Mouse (Mus musculus) liver, adult 2 months (tissue): ENCODE data around the gene Srl. TPM values are rescaled to one million over a fixed set of nuclear protein-coding genes. Genes with fewer than 3 reads are reported as not detected.

ENCODE experiments used
- DNase-seq: peaks from one replicate; pipeline ENCODE4 v3.0.0-alpha.2; 2011; ENCODE audit warnings: low read depth, low spot score; ENCODE audit errors: extremely low read depth
- H3K27ac ChIP-seq: fragments of 200-500 bp; replicated peaks from 2 replicates; pipeline ENCODE4 v1.5.1; 2012; ENCODE audit warnings: low read depth, mild to moderate bottlenecking, control low read depth, inconsistent platforms, low read length; ENCODE audit not compliant: insufficient read depth
- H3K27me3 ChIP-seq: fragments of 200-500 bp; 2 replicates; pipeline ENCODE4 v1.6.1; 2012; ENCODE audit warnings: mild to moderate bottlenecking, moderate library complexity, low read length, inconsistent platforms; ENCODE audit not compliant: control insufficient read depth, insufficient read depth
- H3K36me3 ChIP-seq: fragments of 200-500 bp; 2 replicates; pipeline ENCODE4 v1.6.1; 2012; ENCODE audit warnings: low read length, inconsistent platforms; ENCODE audit not compliant: control insufficient read depth, insufficient read depth
- H3K4me1 ChIP-seq: fragments of 200-500 bp; 2 replicates; pipeline ENCODE4 v1.6.1; 2011; ENCODE audit warnings: low read length; ENCODE audit not compliant: control insufficient read depth, insufficient read depth
- H3K4me3 ChIP-seq: fragments of 200-500 bp; 2 replicates; pipeline ENCODE4 v1.5.1; 2011; ENCODE audit warnings: low read depth, mild to moderate bottlenecking, control low read depth, low read length, moderate library complexity; ENCODE audit not compliant: insufficient read depth
- H3K79me2 ChIP-seq: fragments of 200-500 bp; 2 replicates; pipeline ENCODE4 v1.6.1; 2012; ENCODE audit warnings: inconsistent platforms, mild to moderate bottlenecking, low read length, moderate library complexity; ENCODE audit not compliant: control insufficient read depth, insufficient read depth
- H3K9ac ChIP-seq: fragments of 200-500 bp; 2 replicates; pipeline ENCODE4 v1.6.1; 2012; ENCODE audit warnings: low read depth, mild to moderate bottlenecking, control low read depth, inconsistent platforms, low read length
- CTCF ChIP-seq: fragments of 200-500 bp; IDR thresholded peaks from 2 replicates; pipeline ENCODE4 v1.5.1; 2011; ENCODE audit warnings: low read depth, low read length, control low read depth
- POLR2A ChIP-seq: fragments of 200-500 bp; IDR thresholded peaks from 2 replicates; pipeline ENCODE4 v1.6.1; 2011; ENCODE audit warnings: low read length, control low read depth; ENCODE audit not compliant: insufficient read depth; ENCODE audit errors: extremely low read depth
- WGBS: fragments of 180-500 bp; shearing (Covaris S2); methylation state at CpG from one replicate; pipeline ENCODE4 v1.1.7; 2018; 5-methylcytosine and 5-hydroxymethylcytosine counted together
- polyA plus RNA-seq: library from polyadenylated mRNA; depleted of rRNA; stranded (reverse); fragments of >200 nt; gene quantifications from 2 replicates; pipeline ENCODE4 v1.2.3, GENCODE M21; 2012
- total RNA-seq: library from RNA; depleted of rRNA; stranded (reverse); fragments of >200 nt; gene quantifications from 2 replicates; pipeline ENCODE4 v1.2.3, GENCODE M21; 2014

Gene Srl
- total and polyA plus RNA-seq, 2 experiments, result 0.50 to 2.1 TPM

- H3K4me3 ChIP-seq, result no peak overlapping the region
- H3K79me2 ChIP-seq, result no peaks in the 10 kb centered on the region
- 0 out of 2 replicates have a peak, but pooled peaks cover 1% of the 10 kb centered on the region for H3K4me1 ChIP-seq
- no peaks in the 10 kb centered on the region for H3K27me3 ChIP-seq
- no peak for DNase-seq
- H3K9ac ChIP-seq, result no peak overlapping the region
- 64% methylated on average over 3 of the region's 3 CpGs for WGBS
- no peaks in the 10 kb centered on the region for H3K36me3 ChIP-seq
- no peak overlapping the region for H3K27ac ChIP-seq
- no peak for TF ChIP-seq POLR2A
- TF ChIP-seq CTCF, result no peak
Observed at GRCm38 (mm10) chr16:4506181-4506580, 35.4 kb downstream of the Srl start.

- Histone ChIP-seq H3K27ac (no peak overlapping the region), H3K36me3 (no peaks in the 10 kb centered on the region), H3K4me3 (no peak overlapping the region), H3K27me3 (no peaks in the 10 kb centered on the region), H3K9ac (no peak overlapping the region), H3K4me1 (0 out of 2 replicates have a peak, but pooled peaks cover 1% of the 10 kb centered on the region), H3K79me2 (no peaks in the 10 kb centered on the region)
- TF ChIP-seq POLR2A (no peak), CTCF (no peak)
- WGBS, result 100% methylated on average over 1 of the region's 1 CpGs
- no peak for DNase-seq
Observed at GRCm38 (mm10) chr16:4503495-4503894, 38.1 kb downstream of the Srl start.

DNA sequence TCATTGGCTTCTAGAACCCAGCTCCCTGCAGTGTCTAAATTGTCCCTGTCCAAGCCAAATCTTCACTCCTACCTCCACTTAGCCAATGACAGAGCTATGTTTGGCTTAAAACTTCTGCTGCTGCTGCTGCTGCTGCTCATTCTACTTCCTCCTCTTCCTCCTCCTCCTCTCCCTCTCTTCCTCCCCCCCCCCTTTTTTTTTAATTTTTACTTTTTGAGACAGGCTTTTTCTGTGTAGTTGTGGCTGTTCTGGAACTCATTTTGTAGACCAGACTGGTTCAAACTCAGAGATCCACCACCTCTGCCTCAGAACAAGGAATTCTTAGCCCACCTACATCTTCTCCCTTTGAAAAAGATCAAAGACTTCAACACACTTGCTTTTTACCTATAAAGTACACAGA lies 39.0 kb downstream of the Srl start:
- H3K36me3 ChIP-seq, result no peaks in the 10 kb centered on the region
- no peak overlapping the region for H3K27ac ChIP-seq
- no peak for DNase-seq

GRCm38 (mm10) chr16:4501703-4502102 lies 39.9 kb downstream of the Srl start:
- H3K79me2 ChIP-seq, result no peaks in the 10 kb centered on the region
- WGBS, result 87% methylated on average over 3 of the region's 3 CpGs
- no peak for DNase-seq
- H3K36me3 ChIP-seq, result no peaks in the 10 kb centered on the region
- H3K4me3 ChIP-seq, result no peak overlapping the region
- TF ChIP-seq POLR2A (no peak), CTCF (no peak)
- H3K4me1 ChIP-seq, result 0 out of 2 replicates have a peak, but pooled peaks cover 1% of the 10 kb centered on the region
- H3K9ac ChIP-seq, result no peak overlapping the region
- H3K27ac ChIP-seq, result no peak overlapping the region
- H3K27me3 ChIP-seq, result no peaks in the 10 kb centered on the region

More for the DNA sequence above, 39.0 kb downstream of the Srl start:
- no peak overlapping the region for H3K4me3 ChIP-seq
- no peaks in the 10 kb centered on the region for H3K79me2 ChIP-seq
- H3K4me1 ChIP-seq, result 0 out of 2 replicates have a peak, but pooled peaks cover 1% of the 10 kb centered on the region
- H3K27me3 ChIP-seq, result no peaks in the 10 kb centered on the region
- TF ChIP-seq POLR2A (no peak), CTCF (no peak)
- H3K9ac ChIP-seq, result no peak overlapping the region

GRCm38 (mm10) chr16:4500598-4501385 lies 40.8 kb downstream of the Srl start:
- WGBS, result 77% methylated on average over 8 of the region's 8 CpGs
- TF ChIP-seq POLR2A (no peak), CTCF (no peak)
- Histone ChIP-seq H3K79me2 (no peaks in the 10 kb centered on the region), H3K4me1 (no peaks in the 10 kb centered on the region), H3K9ac (no peak overlapping the region), H3K4me3 (no peak overlapping the region), H3K27ac (no peak overlapping the region), H3K27me3 (no peaks in the 10 kb centered on the region), H3K36me3 (no peaks in the 10 kb centered on the region)
- no peak for DNase-seq
